Mouse (Mus musculus) midbrain, embryonic 13.5 days (tissue): ENCODE measurements at regions not wholly inside any gene's neighbourhood (a gene's known extent, or its start where the extent isn't known, plus 50 kb on each side); places are given as distances from the start of the nearest gene placed in this dataset.
A peak's percentile ranks its signal among the peaks of the same experiment; 100 is the strongest.

ENCODE experiments used
- ATAC-seq: fragments of 200-750 bp; cut with Nextera tagmentation; 2 replicates; pipeline ENCODE4 v1.8.0; 2017; ENCODE audit warnings: mild to moderate bottlenecking, moderate TSS enrichment, moderate library complexity
- H3K27ac ChIP-seq: fragments of 300-500 bp; sonication (generic); 2 replicates; pipeline ENCODE4 v1.5.1; 2015; ENCODE audit warnings: inconsistent platforms, mild to moderate bottlenecking, moderate library complexity
- H3K27me3 ChIP-seq: fragments of 300-500 bp; sonication (generic); 2 replicates; pipeline ENCODE4 v1.6.1; 2015; ENCODE audit warnings: mild to moderate bottlenecking, inconsistent platforms
- H3K36me3 ChIP-seq: fragments of 300-500 bp; sonication (generic); 2 replicates; pipeline ENCODE4 v1.6.1; 2015; ENCODE audit warnings: mild to moderate bottlenecking, inconsistent platforms
- H3K4me1 ChIP-seq: fragments of 300-500 bp; sonication (generic); replicated peaks from 2 replicates; pipeline ENCODE4 v1.6.1; 2015; ENCODE audit warnings: inconsistent platforms
- H3K4me2 ChIP-seq: fragments of 300-500 bp; sonication (generic); replicated peaks from 2 replicates; pipeline ENCODE4 v1.6.1; 2015; ENCODE audit warnings: moderate library complexity, mild to moderate bottlenecking, inconsistent platforms
- H3K4me3 ChIP-seq: fragments of 300-500 bp; sonication (generic); replicated peaks from 2 replicates; pipeline ENCODE4 v1.5.1; 2015; ENCODE audit warnings: mild to moderate bottlenecking, inconsistent platforms
- H3K9ac ChIP-seq: fragments of 300-500 bp; sonication (generic); replicated peaks from 2 replicates; pipeline ENCODE4 v1.6.1; 2015; ENCODE audit warnings: mild to moderate bottlenecking, inconsistent platforms
- H3K9me3 ChIP-seq: fragments of 300-500 bp; sonication (generic); 2 replicates; pipeline ENCODE4 v1.6.1; 2016; ENCODE audit warnings: mild to moderate bottlenecking, inconsistent platforms
- WGBS: fragments of 180-500 bp; shearing (Covaris S2); methylation state at CpG from one replicate; pipeline ENCODE4 v1.1.7; 2015; 5-methylcytosine and 5-hydroxymethylcytosine counted together

DNA sequence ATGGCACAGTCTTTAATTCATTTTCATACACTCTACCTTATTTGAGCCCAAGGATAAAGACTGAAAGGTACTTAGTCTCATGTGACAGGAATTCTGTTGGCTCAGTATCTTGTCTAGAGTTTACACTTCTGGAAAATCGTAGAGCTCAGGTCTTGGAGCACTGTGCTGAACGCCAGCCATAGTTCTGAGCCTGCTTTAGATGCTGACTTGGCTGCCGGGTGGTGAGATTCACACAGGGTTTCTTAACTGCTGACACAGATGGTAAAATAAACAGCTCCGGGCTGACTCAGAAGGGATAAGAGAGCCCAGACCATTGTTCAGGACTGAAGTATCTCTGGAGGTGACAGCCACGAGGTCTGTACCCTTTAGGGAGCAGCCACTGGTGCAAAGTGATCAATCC lies 257.0 kb downstream of the Gm10260 start:
- no peak overlapping the region for H3K27ac ChIP-seq

GRCm38 (mm10) chr13:97500155-97500554 lies 259.2 kb downstream of the Enc1 start:
- WGBS: 93% methylated on average over 8 of the region's 8 CpGs
- Histone ChIP-seq H3K4me3 (no peak overlapping the region), H3K9ac (no peak overlapping the region), H3K27me3 (no peaks in the 10 kb centered on the region), H3K4me2 (no peak overlapping the region), H3K27ac (no peak overlapping the region), H3K4me1 (no peaks in the 10 kb centered on the region), H3K36me3 (no peaks in the 10 kb centered on the region), H3K9me3 (no peaks in the 10 kb centered on the region)
- ATAC-seq: no peak

More for the DNA sequence above, 257.0 kb downstream of the Gm10260 start:
- Histone ChIP-seq H3K9ac (no peak overlapping the region), H3K4me1 (no peaks in the 10 kb centered on the region), H3K4me3 (no peak overlapping the region), H3K9me3 (no peaks in the 10 kb centered on the region), H3K27me3 (0 out of 2 replicates have a peak, but pooled peaks cover 3% of the 10 kb centered on the region), H3K4me2 (no peak overlapping the region), H3K36me3 (no peaks in the 10 kb centered on the region)
- 83% methylated on average over 5 of the region's 5 CpGs for WGBS
- ATAC-seq: no peak

- ATAC-seq: no peak
- no peak overlapping the region for H3K9ac ChIP-seq
- H3K4me2 ChIP-seq: no peak overlapping the region
- H3K36me3 ChIP-seq: no peaks in the 10 kb centered on the region
- no peaks in the 10 kb centered on the region for H3K4me1 ChIP-seq
- no peaks in the 10 kb centered on the region for H3K9me3 ChIP-seq
- H3K27ac ChIP-seq: no peak overlapping the region
- H3K4me3 ChIP-seq: no peak overlapping the region
- no peaks in the 10 kb centered on the region for H3K27me3 ChIP-seq
- WGBS: 96% methylated on average over 5 of the region's 5 CpGs
These were observed 258.1 kb downstream of the Enc1 start for GRCm38 (mm10) chr13:97498981-97499380.

DNA sequence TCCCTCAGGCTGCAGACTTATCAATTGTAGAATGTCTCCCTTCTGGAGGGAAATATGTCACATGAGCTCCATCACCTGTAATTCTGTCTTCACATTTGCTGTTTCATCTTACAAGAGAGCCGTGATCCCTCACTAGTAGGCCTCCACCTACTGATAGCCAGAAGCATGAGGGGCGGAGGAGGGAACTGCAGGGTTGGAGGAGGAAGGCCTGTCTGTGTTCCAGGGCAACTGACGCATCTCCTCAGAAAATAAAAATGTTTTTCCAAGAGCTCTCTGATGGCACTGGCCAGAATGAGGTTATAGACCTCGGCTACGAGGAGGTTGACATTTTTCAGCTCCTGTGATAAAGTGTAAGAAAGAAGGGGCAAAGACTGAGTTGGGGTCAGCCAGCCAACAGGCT lies 257.0 kb downstream of the Enc1 start:
- peaks cover 6% of the 10 kb centered on the region for H3K4me1 ChIP-seq
- H3K4me3 ChIP-seq: no peak overlapping the region
- no peak overlapping the region for H3K27ac ChIP-seq
- H3K9ac ChIP-seq: no peak overlapping the region
- no peak overlapping the region for H3K4me2 ChIP-seq
- H3K9me3 ChIP-seq: no peaks in the 10 kb centered on the region
- WGBS: 93% methylated on average over 5 of the region's 5 CpGs
- no peaks in the 10 kb centered on the region for H3K27me3 ChIP-seq
- H3K36me3 ChIP-seq: no peaks in the 10 kb centered on the region
- ATAC-seq: no peak

DNA sequence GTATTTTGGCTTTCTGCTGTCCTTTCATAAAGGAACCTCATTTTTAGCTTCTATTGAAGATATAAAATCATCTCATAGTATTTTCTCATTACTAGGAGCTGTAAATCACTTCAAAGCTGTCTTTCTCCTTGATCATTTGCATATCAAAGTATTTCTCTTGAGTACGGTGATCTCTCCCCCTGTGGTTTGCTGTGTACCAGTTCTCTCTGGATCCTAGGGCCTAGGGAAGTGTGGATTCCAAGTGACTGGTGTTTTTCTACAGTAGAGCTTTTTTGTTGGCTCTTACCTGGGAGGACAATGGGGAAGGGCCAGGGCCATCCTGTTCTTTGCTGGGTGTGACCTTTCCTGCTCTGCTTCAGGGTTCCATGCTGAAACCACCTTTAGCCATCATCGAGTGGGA lies 253.9 kb downstream of the Enc1 start:
- no peak overlapping the region for H3K9ac ChIP-seq
- no peaks in the 10 kb centered on the region for H3K36me3 ChIP-seq
- H3K4me1 ChIP-seq: peaks cover 15% of the 10 kb centered on the region
- H3K4me3 ChIP-seq: no peak overlapping the region
- WGBS: 70% methylated on average over 2 of the region's 2 CpGs
- ATAC-seq: no peak
- no peak overlapping the region for H3K4me2 ChIP-seq
- H3K9me3 ChIP-seq: no peaks in the 10 kb centered on the region
- H3K27me3 ChIP-seq: no peaks in the 10 kb centered on the region
- H3K27ac ChIP-seq: no peak overlapping the region

DNA sequence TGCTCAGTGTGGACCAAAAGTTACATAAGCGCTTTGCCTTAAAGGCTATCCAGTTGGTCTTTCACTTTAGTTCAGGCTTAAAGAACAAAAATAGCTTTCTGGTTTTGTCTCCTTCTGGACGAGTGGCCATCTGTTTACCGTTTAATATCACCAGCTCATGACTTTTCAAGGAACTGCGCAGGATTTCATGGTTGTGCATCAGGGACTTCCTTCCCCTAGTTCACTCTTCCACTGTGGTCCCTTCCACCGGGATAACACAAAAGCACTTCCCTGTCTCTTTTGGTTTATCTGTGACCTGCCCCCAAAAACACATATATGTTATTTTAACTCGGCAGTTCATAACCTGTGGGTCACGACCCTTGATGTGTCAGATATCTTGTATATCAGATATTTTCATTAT lies 252.9 kb downstream of the Enc1 start:
- H3K4me1 ChIP-seq: peaks cover 24% of the 10 kb centered on the region
- no peak for ATAC-seq
- H3K27ac ChIP-seq: no peak overlapping the region
- no peak overlapping the region for H3K4me3 ChIP-seq
- no peak overlapping the region for H3K4me2 ChIP-seq
- H3K36me3 ChIP-seq: no peaks in the 10 kb centered on the region
- no peak overlapping the region for H3K9ac ChIP-seq
- WGBS: 91% methylated on average over 7 of the region's 7 CpGs
- no peaks in the 10 kb centered on the region; the same call in 1 of the 2 replicates for H3K27me3 ChIP-seq
- no peaks in the 10 kb centered on the region for H3K9me3 ChIP-seq

DNA sequence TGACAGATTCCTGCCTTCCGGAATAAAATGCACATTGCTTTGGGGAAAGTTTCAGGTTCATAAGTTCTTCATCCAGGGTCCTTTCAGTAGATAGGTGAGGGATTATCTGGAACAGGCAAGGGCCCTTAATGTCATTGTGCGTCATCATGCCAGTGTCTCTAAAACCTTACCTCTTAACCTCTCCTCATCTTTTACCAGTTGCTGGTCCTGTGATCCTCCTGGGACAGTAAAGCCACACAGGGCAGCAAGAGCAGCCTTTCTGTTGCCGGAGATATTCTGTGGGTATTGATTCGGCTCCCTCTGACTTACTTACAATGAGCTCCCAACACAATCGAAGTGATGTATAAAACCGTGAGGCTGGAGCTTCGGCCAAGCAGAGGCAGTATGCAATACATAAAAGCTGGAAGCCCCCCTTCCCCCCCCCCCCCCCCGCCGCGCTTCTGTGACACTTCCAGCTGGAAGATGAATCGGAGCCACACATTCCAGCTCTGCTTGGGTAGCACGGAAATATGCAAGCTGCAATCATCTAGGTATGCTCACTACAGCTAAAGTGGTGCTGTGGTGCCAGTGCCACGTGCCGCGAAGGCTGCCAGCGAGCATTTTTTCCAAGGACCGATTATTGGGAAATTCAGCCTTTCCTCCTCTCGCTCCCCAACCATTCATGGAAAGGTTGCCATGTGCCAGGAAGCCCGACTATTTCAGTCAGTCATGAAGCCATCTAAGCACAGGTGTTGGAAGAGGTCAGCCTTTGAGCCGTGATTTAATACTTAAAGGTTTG lies 252.2 kb downstream of the Enc1 start:
- no peaks in the 10 kb centered on the region; the same call in 1 of the 2 replicates for H3K27me3 ChIP-seq
- no peaks in the 10 kb centered on the region for H3K36me3 ChIP-seq
- H3K4me1 ChIP-seq: peaks cover 31% of the 10 kb centered on the region
- WGBS: 69% methylated on average over 19 of the region's 20 CpGs
- H3K27ac ChIP-seq: no peak overlapping the region
- no peaks in the 10 kb centered on the region for H3K9me3 ChIP-seq
- H3K9ac ChIP-seq: no peak overlapping the region
- H3K4me2 ChIP-seq: no peak overlapping the region
- no peak overlapping the region for H3K4me3 ChIP-seq
- 0 out of 2 replicates have a peak, but pooled peaks have one; percentile 27 for ATAC-seq

- 95% methylated on average over 19 of the region's 19 CpGs for WGBS
- Histone ChIP-seq H3K27me3 (no peaks in the 10 kb centered on the region; the same call in 1 of the 2 replicates), H3K9ac (no peak overlapping the region), H3K4me2 (no peak overlapping the region), H3K36me3 (no peaks in the 10 kb centered on the region), H3K9me3 (no peaks in the 10 kb centered on the region), H3K4me1 (peaks cover 40% of the 10 kb centered on the region), H3K27ac (no peak overlapping the region), H3K4me3 (no peak overlapping the region)
- no peak for ATAC-seq
These were observed 251.3 kb downstream of the Enc1 start for GRCm38 (mm10) chr13:97491865-97492847.

GRCm38 (mm10) chr13:97490131-97490530 lies 249.2 kb downstream of the Enc1 start:
- Histone ChIP-seq H3K4me2 (no peak overlapping the region), H3K27ac (no peak overlapping the region), H3K4me1 (peaks cover 40% of the 10 kb centered on the region), H3K27me3 (no peaks in the 10 kb centered on the region; the same call in 1 of the 2 replicates), H3K9me3 (no peaks in the 10 kb centered on the region), H3K4me3 (no peak overlapping the region), H3K9ac (no peak overlapping the region), H3K36me3 (no peaks in the 10 kb centered on the region)
- ATAC-seq: no peak
- 82% methylated on average over 7 of the region's 7 CpGs for WGBS

DNA sequence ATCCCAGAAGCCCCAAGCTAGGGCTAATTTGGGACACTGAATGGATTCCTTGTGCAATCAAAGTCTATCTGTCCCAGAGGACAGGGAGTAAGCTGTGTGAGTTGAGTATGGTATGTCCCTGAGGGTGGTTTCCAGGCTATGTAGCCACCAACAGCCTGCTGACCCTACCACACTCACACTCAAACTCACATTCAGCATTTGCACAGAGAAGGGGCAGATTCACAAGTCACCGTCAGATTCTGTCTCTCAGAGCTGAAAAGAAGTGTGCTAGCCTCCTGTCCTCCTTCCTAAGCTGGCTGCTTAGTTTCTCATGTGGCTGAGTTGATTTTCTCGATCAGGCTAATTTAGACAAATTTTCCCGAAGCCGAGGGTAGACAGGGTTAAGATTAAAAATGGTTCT lies 248.8 kb downstream of the Enc1 start:
- peaks cover 40% of the 10 kb centered on the region for H3K4me1 ChIP-seq
- no peaks in the 10 kb centered on the region for H3K36me3 ChIP-seq
- H3K9me3 ChIP-seq: no peaks in the 10 kb centered on the region
- WGBS: 76% methylated on average over 4 of the region's 4 CpGs
- H3K9ac ChIP-seq: no peak overlapping the region
- H3K4me2 ChIP-seq: no peak overlapping the region
- ATAC-seq: no peak
- H3K4me3 ChIP-seq: no peak overlapping the region
- no peak overlapping the region for H3K27ac ChIP-seq
- peaks cover 2% of the 10 kb centered on the region for H3K27me3 ChIP-seq

DNA sequence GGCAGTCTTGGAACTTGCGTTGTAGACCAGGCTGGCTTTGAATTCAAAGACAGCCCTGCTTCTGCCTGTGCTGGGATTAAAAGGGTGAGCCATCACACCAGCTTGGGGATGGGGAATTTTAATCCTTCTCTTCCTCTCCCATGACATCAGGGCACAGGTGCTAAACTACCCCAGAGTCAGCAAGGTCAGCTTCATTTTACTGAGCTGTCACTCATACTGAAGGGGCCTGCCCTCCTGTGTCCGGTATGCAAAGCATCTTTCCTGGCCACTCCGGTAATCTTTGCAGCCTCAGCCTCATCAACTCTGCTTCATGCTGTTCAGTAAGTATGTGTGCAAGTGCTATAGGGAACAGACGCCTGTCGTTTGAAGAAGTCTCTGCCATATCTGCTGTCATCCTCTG lies 248.1 kb downstream of the Enc1 start:
- no peaks in the 10 kb centered on the region for H3K36me3 ChIP-seq
- H3K4me3 ChIP-seq: no peak overlapping the region
- WGBS: 27% methylated on average over 5 of the region's 5 CpGs
- H3K9ac ChIP-seq: no peak overlapping the region
- no peak; the same call in 1 of the 2 replicates for ATAC-seq
- H3K4me2 ChIP-seq: no peak overlapping the region
- H3K4me1 ChIP-seq: peaks cover 40% of the 10 kb centered on the region
- 0 out of 2 replicates have a peak overlapping the region, but pooled peaks have one; percentile 10 for H3K27ac ChIP-seq
- H3K27me3 ChIP-seq: peaks cover 3% of the 10 kb centered on the region
- H3K9me3 ChIP-seq: no peaks in the 10 kb centered on the region

- Histone ChIP-seq H3K4me2 (no peak overlapping the region), H3K27me3 (peaks cover 3% of the 10 kb centered on the region)
- no peak for ATAC-seq
These were observed 247.6 kb downstream of the Enc1 start for GRCm38 (mm10) chr13:97488518-97488917.

More at GRCm38 (mm10) chr13:97488518-97488917, 247.6 kb downstream of the Enc1 start:
- H3K36me3 ChIP-seq: no peaks in the 10 kb centered on the region
- H3K27ac ChIP-seq: peak overlapping the region; percentile 10; the same call in 1 of the 2 replicates
- no peak overlapping the region for H3K9ac ChIP-seq
- H3K4me3 ChIP-seq: no peak overlapping the region
- WGBS: 72% methylated on average over 5 of the region's 5 CpGs
- H3K9me3 ChIP-seq: no peaks in the 10 kb centered on the region
- H3K4me1 ChIP-seq: peaks cover 40% of the 10 kb centered on the region
